Mouse (Mus musculus) c-Kit-positive CD71-positive TER-119-negative erythroid progenitor cells, embryonic 14.5 days (primary cell): ENCODE measurements around the gene Prkce.
A peak's percentile ranks its signal among the peaks of the same experiment; 100 is the strongest.

Experiments
- DNase-seq: peaks from one replicate; pipeline ENCODE4 v3.0.0-alpha.2; 2013; ENCODE audit warnings: low read depth

The Prkce gene

GRCm38 (mm10) chr17:86523843-86524242 is 356.3 kb downstream of the Prkce start:
- DNase-seq = no peak

- DNase-seq = no peak
Measured at GRCm38 (mm10) chr17:86525075-86525474, 357.5 kb downstream of the Prkce start.

GRCm38 (mm10) chr17:86526016-86526415 is 358.4 kb downstream of the Prkce start:
- no peak for DNase-seq

- no peak for DNase-seq
Measured at GRCm38 (mm10) chr17:86527298-86527697, 359.7 kb downstream of the Prkce start.

GRCm38 (mm10) chr17:86529003-86529402 is 361.4 kb downstream of the Prkce start:
- no peak for DNase-seq

GRCm38 (mm10) chr17:86529411-86529810 is 361.8 kb downstream of the Prkce start:
- DNase-seq = no peak

GRCm38 (mm10) chr17:86531231-86531630 is 363.6 kb downstream of the Prkce start:
- no peak for DNase-seq

- DNase-seq = no peak
Measured at GRCm38 (mm10) chr17:86532783-86533548, 365.4 kb downstream of the Prkce start.

GRCm38 (mm10) chr17:86533549-86533851 is 365.9 kb downstream of the Prkce start:
- no peak for DNase-seq

GRCm38 (mm10) chr17:86535096-86535495 is 367.5 kb downstream of the Prkce start:
- no peak for DNase-seq

- peak; percentile 59 for DNase-seq
Measured at GRCm38 (mm10) chr17:86535827-86536656, 368.5 kb downstream of the Prkce start.

GRCm38 (mm10) chr17:86539881-86540430 is 372.4 kb downstream of the Prkce start:
- no peak for DNase-seq

GRCm38 (mm10) chr17:86546529-86546928 is 378.9 kb downstream of the Prkce start:
- no peak for DNase-seq

GRCm38 (mm10) chr17:86549128-86549527 is 381.5 kb downstream of the Prkce start:
- no peak for DNase-seq

GRCm38 (mm10) chr17:86551561-86551960 is 384.0 kb downstream of the Prkce start:
- no peak for DNase-seq

- DNase-seq = no peak
Measured at GRCm38 (mm10) chr17:86551995-86552394, 384.4 kb downstream of the Prkce start.

- DNase-seq = no peak
Measured at GRCm38 (mm10) chr17:86559206-86559891, 391.8 kb downstream of the Prkce start.

- DNase-seq = no peak
Measured at GRCm38 (mm10) chr17:86560499-86560898, 392.9 kb downstream of the Prkce start.

- no peak for DNase-seq
Measured at GRCm38 (mm10) chr17:86570491-86570890, 402.9 kb downstream of the Prkce start.

GRCm38 (mm10) chr17:86571266-86571665 is 403.7 kb downstream of the Prkce start:
- no peak for DNase-seq

GRCm38 (mm10) chr17:86572136-86572535 is 404.6 kb downstream of the Prkce start:
- no peak for DNase-seq

GRCm38 (mm10) chr17:86572576-86572975 is 405.0 kb downstream of the Prkce start:
- no peak for DNase-seq
